Mouse (Mus musculus): ENCODE data around the gene Prss16. TPM values are rescaled to one million over a fixed set of nuclear protein-coding genes. Genes with fewer than 3 reads are reported as not detected.
A peak's percentile ranks its signal among the peaks of the same experiment; 100 is the strongest.

Gene Prss16
- total RNA-seq (2021) = not detected
- long read RNA-seq, experiment 1 = 0 reads
- long read RNA-seq, experiment 2 = 0 reads

DNA sequence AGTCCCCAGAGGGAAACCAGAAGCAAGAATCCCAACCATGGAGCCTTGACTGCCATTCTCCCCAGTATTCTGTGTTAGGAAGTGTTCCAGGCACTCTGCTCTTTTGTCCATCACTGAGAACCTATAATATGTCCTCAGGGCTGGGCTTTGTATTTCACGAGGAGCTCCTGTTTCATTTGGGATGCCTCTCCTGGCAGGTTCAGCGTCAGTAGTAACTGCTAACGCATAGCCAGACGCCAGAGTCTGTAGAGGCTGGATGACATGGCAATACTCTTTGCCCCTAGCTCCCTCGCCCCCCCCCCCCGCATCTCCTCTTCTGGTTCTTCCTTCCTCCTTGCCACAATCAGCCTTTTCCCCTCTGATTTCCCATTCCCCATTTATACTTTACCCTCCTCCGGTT is at the start of gene Prss16:
TSS of gene Prss16 (minus strand) at position 101 of the 400 bp plus-strand sequence.
- DNase-seq = no peak

DNA sequence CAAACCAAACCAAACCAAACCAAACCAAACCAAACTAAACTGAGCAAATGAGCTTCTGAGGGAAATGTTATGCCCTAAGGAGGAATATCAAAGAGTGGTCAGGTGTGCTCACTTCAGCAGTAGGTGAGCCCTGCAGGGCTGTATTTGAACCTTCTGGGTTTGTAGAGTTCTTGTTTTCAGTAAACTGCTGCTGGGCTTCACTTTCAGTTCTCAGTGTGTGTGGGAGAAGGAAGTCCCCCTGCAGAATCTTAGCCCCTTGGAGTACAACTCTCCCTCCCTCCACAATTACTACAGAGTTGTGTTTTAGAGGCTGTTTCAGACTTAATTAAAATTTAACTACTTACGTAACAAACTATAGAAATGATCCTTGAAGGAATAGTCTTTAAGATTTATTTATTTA is 44.2 kb upstream of the Prss16 start:
- no peak for DNase-seq

DNA sequence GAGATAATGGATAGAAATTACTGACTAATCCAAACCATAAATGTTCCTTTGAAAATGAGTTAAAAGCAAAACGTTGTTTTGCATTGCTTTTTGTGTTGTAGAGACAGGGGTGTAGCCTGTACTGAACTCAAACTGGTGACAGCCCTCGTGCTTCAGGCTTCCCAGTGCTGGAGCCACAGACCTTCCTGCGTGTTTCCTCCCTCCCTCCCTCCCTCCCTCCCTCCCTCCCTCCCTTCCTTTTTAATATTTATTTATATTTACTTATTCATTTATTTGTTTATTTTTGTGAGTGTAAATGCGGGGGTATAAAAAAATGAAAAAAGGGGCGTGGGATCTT is 41.9 kb upstream of the Prss16 start:
- DNase-seq = no peak

DNA sequence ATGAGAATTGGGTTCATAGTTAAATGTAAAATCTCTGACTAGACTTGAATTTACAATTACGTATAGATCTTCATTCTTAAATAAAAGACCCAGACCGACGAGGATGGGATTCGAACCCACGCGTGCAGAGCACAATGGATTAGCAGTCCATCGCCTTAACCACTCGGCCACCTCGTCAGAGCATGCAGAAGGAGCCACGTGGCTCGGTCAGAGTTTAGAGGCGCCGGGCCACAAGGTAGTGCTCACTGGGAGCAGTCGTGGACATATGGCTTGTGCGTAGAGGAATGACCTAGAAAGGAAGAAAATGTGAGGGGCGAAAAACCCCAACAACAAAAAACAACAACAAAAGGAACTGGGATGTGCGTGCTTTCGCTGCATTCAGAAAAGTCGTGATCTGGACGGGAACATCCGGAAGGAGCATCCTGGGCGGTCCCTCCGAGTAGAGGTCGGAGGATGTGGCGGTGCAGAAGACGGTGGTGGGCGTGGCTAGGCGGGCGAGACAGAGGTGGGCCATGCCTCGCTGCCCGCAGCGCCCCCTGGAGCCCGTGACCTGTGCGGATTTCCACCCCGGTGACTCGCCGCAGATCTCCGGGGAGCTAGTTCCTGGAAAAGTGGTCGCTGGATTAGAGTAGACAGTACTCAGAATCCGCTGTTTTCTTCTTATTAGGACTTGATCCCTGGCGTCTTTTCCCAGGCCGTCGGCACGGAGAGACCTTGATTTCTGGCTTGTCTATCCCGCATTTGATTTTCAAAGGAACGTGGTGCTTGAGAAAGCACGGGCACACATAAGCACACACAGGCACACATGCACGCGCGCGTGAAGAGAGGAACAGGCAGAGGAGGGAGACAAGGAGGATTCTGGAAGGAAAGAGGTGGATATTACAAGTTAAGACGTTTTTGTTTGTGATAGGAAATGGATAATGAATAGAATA is 41.3 kb upstream of the Prss16 start:
- DNase-seq = peak; percentile 81

DNA sequence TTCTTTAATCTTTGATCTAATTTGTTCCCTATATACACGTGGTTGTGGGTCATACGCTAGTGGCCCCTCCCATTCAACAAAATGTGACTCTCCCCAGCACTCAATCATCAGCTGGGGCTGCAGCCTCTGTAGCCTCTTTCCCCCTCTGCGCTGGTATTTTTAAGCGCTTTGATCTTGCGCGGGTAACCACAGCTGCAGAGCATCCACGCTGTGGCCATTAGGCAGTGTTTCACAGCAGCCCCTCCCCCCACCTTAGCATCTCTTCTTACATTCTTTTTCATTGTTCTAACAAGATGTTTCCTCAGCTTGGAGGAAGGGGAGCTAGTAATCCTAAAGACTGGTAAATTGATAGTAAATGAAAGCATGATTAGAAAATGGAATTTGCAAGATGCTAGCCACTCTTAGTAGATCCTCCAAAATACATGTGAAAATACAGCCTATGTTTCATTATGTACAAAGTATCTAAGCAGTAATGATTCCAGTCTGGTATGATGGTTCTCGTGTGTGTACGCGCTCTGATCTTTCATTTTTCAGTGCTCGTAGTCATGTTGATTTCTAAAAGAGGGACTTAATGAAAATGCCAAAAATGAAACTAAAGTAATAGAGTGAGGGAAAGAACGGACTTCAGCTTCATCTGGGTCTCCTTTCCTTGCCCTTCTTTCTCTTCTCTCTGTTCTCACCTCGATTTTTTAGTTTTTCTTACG is 40.3 kb upstream of the Prss16 start:
- DNase-seq = no peak

DNA sequence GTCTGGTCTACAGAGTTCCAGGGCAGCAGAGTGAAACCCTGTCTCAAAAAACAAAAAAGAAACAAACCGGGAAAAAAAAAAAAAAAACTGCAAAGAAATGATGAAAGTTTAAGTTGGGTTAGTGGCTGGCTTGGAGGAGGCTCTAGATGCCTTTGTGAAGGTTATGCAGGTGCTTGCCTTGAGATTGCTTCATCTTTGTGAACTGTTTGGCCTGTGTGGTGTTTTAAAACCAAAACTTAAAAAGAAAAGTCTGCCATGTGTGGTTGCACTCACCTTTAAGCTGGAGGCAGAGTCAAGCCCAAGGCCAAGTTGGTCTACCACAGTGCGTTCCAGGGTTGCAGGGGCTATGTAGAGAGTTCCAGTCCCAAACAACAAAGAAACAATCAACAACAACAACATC is 39.5 kb upstream of the Prss16 start:
- DNase-seq = no peak

DNA sequence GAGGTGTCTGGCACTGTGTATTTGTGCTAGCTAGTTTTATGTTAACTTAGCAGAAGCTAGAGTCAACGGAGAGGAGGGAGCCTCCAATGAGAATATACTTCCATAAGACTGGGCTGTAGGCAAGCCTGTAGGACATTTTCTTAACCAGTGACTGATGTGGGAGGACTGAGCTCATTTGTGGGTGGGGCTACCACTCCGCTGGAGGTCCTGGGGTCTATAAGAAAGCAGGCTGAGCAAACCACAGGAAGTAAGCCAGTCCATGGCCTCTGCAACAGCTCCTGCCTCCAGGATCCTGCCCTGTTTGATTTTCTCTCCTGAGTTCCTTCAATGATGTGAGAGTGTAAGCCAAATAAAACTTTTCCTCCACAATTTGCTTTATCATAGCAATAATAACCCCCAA is 35.8 kb upstream of the Prss16 start:
- DNase-seq = no peak

DNA sequence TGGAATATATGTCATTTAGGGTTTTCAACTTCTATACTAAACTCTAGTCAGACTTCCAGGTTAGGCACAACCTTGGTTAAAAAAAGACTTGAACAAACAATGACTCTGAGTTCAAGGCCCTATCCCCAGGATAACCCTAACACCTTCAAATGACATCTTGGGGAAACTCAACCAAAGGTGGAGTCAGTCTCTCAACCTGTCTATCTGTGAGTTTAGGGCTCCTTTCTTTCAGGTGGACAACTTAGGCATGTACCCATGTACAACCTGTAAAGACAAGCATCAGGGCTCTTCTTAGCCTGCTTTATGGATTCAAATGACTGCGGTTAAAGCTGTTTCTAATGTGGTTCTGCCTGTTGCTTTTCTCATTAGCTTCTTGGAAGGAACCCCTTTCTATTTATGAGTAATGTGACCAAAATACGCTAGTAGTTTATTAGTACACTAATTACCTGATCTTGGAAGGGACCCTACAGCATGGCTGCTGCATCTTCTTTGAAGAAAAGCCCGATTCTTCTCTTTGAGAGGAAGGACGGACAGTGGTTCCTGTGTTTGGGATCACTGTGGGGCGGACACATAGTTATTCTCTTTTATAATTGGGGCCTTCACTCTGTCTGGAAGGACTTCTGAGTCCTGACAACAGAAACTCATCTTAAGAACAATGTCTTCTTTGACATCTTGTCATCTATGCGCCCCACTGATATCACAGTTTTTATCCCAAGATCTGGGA is 35.1 kb upstream of the Prss16 start:
- DNase-seq = no peak

DNA sequence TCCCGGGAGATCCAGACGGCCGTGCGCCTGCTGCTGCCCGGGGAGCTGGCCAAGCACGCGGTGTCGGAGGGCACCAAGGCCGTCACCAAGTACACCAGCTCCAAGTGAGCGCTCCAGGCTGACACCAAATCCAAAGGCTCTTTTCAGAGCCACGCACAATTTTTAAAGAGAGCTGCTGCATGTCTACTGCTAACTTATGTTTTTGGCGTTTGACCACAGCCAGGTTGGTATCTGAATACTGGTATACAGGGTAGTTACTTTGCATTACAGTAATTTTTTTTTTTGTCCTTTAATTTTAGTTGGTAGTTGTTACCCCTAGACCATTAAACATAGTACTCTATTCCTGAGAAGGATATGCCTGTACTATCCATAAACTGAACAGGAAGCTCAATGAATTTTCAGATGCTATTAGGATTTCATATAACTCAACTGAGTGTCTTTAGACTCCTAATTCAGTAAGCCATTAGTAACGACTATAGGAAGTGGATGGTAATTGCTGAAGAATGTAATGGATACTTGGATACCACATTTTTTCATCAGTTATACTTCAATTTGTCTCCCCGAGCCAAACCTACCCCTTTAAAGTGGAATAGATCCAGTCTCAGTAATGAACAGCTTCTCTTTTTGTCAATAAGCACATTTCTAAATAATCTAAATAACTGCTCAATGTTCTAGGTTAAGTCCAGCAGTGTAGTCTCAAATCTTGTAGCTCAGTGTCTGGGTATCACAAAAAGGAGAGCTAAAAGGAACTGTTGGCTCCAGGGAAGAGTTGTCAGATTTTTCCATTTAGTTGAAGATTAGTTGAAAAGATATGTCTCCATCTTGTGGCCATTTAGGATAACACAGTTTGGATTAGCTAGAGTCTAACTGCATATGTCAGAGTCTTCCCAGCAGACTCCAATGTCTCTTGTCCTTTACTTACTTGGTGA is 34.2 kb upstream of the Prss16 start:
- no peak for DNase-seq

DNA sequence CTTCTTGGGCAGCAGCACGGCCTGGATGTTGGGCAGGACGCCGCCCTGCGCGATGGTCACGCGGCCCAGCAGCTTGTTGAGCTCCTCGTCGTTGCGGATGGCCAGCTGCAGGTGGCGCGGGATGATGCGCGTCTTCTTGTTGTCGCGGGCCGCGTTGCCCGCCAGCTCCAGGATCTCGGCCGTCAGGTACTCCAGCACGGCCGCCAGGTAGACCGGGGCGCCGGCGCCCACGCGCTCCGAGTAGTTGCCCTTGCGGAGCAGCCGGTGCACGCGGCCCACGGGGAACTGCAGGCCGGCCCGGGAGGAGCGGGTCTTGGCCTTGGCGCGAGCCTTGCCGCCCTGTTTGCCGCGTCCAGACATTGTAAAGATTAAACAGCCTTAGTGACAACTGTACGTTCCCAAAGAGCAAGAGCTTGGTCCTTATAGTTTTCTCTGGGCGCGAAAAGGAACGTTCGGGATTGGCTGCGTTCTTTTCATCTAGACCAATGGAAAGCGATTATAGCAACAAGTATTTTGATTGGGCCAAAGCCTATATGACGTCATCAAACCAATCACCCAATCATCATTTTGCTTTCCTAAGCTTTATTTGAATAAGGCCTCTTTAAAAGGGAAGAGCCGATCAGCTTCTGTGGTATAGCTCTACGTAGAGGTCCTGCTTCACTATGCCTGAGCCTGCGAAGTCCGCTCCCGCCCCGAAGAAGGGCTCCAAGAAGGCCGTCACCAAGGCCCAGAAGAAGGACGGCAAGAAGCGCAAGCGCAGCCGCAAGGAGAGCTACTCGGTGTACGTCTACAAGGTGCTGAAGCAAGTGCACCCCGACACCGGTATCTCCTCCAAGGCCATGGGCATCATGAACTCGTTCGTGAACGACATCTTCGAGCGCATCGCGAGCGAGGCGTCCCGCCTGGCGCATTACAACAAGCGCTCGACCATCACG is 33.3 kb upstream of the Prss16 start, which contains the start of the genes Hist1h2ag and Hist1h2bj:
TSS of gene Hist1h2ag (minus strand) at position 377 of the 935 bp plus-strand sequence.
TSS of gene Hist1h2bj (plus strand) at position 647 of the 935 bp plus-strand sequence.
- DNase-seq = peak; percentile 79

DNA sequence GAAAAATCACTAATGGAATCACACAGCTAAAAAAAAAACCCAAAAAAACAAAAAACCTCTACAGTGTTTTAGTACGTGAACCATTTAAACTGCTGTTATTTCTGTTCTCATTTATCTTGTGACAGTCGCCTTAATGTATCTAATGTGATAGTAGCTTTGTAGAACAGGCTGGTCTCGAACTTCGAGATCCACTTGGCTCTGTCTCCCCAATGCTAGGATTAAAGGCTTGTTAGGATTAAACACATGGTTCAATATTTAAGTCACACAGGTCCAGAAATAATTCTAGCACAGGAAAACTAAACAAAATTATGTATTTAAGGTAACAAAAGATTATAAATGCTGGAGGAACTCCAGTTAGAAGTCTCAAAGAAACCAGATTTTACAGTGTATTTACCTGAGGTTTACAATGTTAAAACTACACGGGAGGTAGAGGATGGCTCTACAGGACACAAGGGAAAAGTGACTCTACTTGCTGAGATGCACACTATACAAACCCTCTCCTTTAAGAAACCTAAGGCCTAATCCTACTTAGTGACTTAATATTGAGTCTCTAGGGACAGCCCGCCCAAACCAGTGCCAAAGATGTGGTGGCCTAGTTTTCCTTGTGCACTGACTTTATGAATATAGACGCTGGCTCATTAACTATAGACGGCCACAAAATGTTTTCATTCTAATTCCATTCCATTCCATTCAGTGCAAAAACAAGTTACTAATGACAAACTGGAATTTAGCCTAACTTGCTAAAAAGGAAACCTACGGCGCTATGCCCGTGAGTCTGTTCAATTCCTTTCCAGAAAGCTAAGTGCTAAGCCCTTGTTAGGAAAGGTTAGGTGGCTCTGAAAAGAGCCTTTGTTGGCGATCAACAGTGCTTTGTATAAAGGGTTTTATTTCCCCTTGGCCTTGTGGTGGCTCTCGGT is 32.4 kb upstream of the Prss16 start:
- no peak for DNase-seq

DNA sequence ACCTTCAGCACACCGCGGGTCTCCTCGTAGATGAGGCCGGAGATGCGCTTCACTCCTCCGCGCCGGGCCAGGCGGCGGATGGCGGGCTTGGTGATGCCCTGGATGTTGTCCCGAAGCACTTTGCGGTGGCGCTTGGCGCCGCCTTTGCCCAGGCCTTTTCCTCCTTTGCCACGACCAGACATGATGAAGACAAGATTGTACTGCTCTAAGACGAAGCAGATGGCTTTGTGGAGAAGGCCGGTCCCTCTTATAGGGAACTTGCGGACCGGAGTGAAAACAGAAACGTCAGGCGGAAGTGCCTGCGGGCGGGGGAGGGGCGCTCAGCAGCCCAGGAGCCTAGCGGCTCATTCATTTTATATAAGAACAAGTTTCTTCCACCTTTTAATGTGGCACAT is 31.6 kb upstream of the Prss16 start, which contains the start of gene Hist1h4i:
TSS of gene Hist1h4i (minus strand) at position 221 of the 395 bp plus-strand sequence.
- DNase-seq = peak; percentile 89

DNA sequence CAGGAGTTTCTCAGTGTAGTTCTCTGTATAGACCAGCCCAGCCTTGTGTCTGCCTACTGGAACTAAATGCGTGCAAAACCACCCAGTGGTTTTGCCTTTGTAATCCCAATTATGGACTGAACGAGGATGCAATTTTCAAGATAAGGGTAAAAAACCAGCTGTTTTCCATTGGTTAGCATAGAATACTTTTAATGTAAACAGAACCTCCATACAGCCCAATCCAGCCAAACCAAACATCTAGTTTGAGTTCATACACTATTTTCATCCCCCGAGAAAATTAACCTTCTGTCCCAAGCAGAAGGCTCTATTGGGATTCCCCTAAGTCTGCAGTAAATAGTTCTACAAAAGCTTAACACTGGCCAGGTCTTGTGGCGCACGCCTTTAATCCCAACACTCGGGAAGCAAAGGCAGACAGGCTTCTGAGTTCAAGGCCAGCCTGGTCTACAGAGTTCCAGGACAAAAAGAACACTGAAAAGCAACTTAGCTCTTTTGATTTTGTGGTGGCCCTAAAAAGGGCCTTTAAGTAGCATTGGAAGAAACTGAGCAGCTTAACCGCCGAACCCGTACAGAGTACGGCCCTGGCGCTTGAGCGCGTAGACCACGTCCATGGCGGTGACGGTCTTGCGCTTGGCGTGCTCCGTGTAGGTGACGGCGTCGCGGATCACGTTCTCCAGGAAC is 31.1 kb upstream of the Prss16 start:
- no peak for DNase-seq

DNA sequence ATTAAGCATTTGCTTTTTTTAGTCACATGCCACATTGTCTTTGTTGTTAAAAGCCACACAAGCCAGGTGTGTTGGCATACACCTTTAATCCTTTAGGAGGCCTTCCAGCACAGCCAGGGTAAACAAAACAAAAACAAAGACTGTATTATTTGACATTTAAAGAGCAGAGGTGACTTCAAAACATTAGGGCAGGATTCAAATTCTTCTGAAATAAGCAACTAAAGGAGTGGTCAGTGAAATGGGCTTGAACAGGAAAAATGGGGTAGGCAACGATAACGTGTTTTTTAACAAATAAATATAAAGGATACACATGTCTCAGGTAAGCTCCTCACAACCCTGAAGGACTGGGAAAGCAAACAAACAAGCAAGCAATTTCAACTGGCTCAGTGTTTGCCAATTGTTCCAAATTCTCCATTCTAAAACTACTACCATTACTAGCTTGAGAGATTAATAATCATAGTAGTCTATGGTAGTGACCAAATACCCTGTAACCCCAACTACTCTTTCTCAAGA is 30.5 kb upstream of the Prss16 start:
- DNase-seq = no peak

DNA sequence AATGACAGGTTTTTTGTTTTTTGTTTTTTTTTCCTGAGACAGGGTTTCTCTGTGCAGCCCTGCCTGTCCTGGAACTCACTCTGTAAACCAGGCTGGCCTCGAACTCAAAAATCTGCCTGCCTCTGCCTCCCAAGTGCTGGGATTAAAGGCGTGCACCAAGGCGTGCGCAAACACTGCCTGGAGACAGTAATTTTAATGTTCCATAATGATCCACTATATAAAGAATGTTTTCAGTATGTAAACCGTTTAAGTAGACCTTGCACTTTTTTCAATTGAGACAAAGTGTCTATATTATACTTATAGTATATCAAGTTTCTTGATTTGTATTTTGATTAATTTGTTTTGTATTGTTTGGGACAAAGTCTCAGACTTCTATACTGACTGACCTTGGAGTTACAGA is 29.8 kb upstream of the Prss16 start:
- DNase-seq = no peak

DNA sequence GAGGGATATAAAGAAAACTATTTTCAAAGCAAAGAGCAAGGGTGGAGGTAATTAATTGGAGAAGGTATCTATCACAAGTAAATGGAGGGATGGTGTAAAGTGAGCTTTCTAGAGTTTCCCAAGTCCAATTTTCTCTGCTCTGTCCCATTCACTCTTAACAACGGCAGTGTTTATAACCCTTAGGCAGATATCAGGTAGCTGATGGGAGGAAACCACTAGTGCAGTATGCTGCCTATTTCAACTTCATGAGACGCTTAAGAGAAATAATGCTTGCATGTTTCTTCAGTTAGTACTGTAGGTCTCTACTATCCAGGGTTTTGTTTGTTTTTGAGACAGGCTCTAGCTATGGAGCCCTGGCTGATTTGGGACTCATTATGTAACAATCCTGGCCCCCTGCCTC is 27.9 kb upstream of the Prss16 start:
- DNase-seq = no peak

DNA sequence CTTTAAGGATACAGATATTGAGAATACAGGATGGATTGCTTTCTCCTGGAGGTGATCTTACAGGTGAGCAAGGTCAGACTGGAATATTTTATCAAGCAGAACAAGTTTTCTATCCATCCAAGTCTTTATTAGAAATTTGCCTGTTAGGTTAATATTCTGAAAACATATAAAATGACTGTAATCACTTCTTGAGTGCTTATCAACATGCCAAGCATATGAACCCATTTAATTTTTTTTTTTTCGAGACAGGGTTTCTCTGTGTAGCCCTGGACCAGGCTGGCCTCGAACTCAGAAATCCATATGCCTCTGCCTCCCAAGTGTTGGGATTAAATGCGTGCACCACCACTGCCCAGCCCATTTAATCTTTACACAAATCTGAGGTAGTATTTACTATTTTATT is 27.4 kb upstream of the Prss16 start:
- DNase-seq = no peak

Data from gastrocnemius, postnatal 25 days (tissue).